Mouse (Mus musculus) heart, postnatal 25 days (tissue): ENCODE measurements around the gene Parg. TPM values are rescaled to one million over a fixed set of nuclear protein-coding genes. Genes with fewer than 3 reads are reported as not detected.

ENCODE experiments used
- DNase-seq: peaks from one replicate; pipeline ENCODE4 v3.0.0; 2022; ENCODE audit warnings: low spot score
- intact Hi-C: fragments of 180-260 bp; cut with DNase I; formaldehyde crosslinking; loops from one replicate; pipeline ENCODE4 v1.15.1; 2025
- total RNA-seq, 2 experiments: library from RNA; stranded (reverse); gene quantifications; 2 replicates each; pipeline ENCODE4 v1.2.3; 2021

Gene Parg
- 10 to 100 TPM; 21.7 to 22.1 TPM for total RNA-seq

DNA sequence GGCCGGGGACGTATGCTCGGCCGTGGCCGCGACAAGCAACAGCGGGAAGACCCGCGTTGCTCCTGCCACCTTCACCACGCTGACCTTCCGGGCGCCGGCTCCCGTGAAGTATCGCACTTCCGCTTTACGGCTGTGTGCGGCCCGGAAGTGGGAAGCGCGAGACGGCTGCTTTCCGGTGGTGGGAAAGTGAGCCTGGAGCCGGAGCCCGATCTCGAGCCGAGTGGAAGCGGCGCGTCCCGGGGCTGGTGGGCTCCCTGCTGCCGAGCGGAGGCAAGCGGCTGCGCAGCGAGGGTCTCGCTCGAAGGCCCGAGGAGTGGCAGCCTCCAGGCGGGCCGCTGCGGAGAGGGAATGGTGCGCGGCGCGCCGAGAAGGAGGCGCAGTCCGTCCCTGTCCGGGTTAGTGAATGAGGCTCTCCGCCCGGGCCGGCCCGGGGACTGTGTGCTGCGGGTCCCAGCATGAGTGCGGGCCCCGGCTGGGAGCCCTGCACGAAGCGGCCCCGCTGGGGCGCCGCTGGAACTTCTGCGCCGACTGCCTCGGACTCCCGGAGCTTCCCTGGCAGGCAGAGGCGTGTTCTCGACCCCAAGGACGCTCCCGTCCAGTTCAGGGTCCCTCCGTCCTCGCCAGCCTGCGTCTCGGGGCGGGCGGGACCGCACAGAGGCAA, at the start of gene Parg, which contains the start of gene Timm23:
Parg (plus strand) TSS at position 159 of the 661 bp plus-strand sequence.
Timm23 (minus strand) TSS at position 108 of the 661 bp plus-strand sequence.
- intact Hi-C loops = no loop called here
- peak; percentile 74 for DNase-seq

DNA sequence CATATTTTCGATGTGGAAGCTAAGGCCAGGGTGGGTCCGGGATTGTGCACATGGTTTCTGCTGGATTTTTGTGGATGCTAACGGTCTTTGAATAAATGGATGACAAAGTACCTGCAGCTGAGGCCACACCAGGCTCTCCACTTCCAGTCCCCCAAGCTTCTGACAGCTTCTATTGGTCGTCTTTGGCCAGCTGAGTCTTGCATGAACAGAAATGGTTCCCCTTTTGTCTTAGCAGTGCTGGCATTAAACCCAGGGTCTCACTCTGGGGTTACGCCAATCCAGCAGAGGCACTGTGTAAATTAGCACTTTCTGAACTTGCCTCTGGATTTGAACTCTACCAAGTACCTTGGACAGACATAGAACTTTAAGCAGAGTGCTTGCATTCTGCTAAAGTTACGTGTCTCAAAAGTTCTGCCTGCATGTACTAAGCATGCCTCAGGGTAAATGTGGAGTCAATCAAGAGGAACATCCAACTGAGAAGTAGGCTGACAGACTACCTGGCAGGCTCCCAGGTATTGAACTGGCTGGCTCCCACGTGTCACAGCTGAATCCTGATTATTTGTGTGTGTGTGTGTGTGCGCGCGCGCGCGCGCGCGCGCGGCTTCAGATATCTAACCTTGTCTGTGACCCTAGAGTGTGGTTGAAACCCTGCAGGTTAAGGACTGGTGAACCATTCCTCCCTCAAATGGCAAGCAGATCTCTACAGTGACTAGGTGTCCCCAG, 49.3 kb upstream of the Parg start:
- intact Hi-C loops = no loop called here

DNA sequence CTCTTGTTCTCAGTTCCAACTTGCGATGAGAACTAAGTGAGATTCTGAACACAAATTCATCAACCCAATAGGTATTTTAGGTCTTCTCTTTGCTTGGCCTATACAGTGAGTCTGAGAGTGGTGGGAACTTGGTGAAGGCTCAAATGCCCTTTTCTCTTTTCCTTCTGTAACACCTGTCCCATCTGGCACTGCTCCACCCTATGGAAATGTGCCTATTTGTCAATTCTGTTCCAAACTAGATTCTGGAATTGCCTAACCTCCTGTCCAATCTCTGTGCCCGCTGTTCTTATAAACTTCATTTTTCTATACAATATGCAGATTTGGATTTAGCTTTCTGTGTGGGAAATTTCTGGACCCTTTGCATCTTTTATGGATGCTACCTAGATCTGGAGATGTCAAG, 48.6 kb upstream of the Parg start:
- intact Hi-C loops = no loop called here
- DNase-seq = no peak

More for the DNA sequence above, 49.3 kb upstream of the Parg start:
- no peak for DNase-seq

DNA sequence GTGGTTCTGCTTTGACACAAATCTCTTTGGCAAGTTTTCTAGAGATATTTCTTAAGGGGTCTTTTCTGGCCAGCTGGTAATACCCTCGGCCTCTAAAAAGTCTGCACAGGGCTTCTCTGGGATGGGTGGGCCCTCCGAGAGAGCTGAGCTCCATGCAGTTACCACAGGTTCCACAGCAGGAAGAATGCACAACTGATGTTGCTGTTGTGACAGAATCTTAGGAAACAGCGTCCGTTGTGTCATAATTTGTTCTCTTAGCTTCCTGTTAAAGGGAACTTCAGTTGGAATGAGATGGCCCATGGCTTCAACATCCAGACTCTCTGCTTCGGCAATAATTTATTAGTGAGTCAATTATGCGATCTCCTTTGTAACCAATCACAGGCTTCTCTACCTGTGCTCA, 47.0 kb upstream of the Parg start:
- no peak for DNase-seq
- intact Hi-C loops = loop anchor here (5.0 kb wide), 1 partner anchor 67 kb away; the partner anchor contains the start of genes Dph3 and Oxnad1

DNA sequence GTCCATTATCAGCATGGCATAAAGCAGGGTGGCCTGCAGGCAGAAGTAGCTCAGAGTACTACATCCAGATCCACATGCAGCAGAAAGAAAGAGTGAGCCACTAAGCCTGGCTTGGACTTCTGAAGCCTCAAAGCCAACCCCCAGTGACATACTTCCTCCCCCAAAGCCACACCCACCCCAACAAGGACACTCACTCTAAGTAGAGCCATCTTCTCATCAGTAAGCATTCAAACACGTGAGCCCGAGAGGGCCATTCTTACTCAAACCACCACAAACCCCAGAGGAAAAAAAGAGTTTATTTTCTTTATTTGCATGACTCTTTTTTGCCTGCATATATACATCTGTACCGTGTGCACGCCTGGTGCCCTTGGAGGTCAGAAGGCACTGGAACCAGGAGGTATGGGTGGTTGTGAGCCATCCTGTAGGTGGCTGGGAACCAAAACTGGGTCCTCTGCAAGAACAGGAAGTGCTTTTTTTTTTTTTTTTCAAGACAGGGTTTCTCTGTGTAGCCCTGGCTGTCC, 42.5 kb upstream of the Parg start:
- intact Hi-C loops = loop anchor here (5.0 kb wide), 1 partner anchor 72 kb away; the partner anchor contains the start of genes Dph3 and Oxnad1
- no peak for DNase-seq

DNA sequence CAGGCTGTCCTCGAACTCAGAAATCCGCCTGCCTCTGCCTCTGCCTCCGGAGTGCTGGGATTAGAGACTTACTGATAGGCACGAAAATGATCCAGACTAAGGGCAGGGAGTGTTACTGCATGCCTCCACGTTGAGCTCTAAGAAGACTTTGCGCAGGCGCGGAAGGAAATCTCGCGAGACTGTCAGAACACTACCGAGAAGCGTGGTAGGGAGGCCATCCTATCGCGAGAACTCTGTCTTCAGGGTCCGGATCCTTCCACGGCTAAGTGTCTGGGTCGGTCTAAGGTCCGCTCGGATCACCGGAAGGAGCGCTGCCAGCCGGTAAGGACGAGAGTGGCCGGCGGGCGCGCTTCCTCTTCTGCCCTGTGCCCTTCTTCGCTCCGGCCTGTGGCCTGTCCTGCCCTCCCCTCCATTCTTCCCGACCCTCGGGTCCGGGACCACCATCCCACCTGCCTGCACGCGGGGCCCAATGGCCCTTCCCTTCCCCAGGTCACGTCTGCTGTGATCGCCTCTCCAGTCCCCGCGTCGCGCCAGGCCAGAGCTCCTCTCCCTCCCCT, 42.0 kb upstream of the Parg start, which contains the start of gene Ncoa4:
Ncoa4 (plus strand) TSS at position 176 of the 557 bp plus-strand sequence.
- intact Hi-C loops = loop anchor here (5.0 kb wide), 1 partner anchor 72 kb away; the partner anchor contains the start of genes Dph3 and Oxnad1
- DNase-seq = peak; percentile 96

DNA sequence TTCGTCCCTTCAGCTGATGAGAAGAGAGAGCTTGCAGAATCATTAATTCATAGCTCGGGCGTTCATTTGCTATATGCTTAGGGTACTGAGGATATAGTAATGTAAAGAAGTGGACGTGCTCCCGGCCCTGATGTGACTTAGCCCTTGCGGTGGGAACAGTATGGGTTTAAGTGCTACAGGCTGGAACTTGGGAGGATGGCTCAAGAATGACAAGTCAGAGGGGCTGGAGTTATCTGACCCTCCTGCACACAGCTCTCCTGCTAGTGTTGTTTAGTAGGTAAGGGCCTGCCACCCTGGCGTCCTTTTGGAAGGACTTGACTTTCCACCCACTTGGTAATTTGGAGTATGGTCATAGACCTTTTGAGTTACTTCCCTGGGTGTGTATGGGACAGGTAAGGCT, 41.2 kb upstream of the Parg start:
- intact Hi-C loops = no loop called here
- DNase-seq = no peak

DNA sequence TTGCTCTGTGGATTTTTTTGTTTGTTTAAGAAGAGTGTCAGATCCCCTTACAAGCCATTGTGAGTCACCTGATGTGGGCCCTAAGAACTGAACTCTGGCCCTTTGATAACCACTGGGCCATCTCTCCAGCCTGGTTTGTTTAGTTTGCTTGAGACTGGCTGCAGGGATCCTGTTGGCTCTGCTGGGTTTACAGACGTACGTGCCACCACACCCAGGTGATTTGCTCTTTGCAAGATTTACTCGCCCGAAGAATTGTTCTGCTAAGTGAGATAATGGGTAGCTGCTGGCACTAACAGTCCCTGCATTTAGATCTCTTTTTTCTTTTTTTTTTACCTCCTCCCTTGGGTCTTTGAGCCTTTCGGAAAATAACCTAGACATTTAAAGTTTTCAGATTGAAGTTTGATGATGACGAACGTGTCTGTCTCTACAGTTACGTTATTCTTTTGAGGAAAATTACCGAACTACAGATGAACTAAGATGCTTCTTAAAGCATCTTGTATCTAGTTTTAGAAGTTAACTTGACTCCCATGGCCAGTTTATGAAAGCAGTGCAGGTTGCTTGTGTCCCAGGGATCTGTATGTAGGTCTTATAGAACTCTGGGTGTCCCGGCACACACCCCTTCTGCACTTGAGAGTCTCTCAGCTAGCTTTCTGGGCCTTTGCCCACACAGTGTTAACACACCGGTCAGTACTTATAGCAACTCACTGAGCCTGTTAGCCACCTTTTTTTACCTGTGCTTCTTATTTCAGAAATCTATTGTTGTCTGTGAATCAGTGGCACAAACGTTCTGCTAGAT, 40.5 kb upstream of the Parg start:
- no peak for DNase-seq
- intact Hi-C loops = no loop called here

DNA sequence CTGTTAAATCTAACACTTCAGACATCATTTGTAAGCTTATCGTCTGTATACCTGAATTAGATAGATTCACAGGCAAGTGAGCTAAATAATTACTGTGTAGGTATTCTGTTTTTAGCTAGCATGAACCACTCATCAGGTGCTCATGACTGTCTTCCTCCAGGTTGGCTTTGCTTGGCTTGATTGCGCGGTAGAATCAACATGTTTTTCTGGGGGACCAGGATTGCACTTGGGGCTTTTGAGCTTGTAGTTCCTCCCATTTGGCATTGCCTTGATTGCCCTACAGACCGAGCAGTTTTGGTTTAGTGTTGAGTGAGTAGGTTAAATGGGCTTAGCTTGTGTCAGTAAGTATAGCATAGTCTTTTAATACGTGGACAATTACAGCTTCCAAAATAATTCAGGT, 39.5 kb upstream of the Parg start:
- no peak for DNase-seq
- intact Hi-C loops = no loop called here

DNA sequence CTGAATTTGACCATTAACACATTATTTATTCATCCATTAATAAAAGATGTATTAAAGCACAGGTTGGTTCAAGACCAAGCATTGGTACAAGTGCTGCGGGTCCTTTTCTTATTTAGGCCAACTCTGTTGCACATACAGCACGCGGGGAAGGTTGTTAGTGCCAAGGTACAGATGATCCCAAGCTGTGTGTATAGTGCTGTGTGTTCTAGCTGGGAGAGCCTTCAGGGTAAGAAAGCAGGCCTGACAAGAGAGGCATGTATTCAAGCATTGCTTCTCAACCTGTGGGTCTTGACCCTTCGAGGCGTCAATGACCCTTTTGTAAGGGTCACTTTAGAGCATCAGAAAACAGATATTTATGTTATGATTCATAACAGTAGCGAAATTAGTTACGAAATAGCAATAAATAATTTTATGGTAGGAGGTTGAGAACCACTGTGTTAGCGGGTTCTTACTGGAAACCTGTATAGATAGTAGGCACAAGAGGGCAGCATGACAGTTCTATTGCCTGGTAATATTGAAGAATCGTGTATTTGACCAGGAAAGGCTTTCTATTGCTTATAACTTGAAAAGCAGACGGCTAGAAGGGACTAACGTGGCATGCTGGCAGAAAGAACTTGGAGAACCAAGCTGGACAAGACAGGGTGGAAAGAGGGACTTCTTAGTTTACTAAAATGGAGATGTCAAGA, 38.4 kb upstream of the Parg start:
- no peak for DNase-seq
- intact Hi-C loops = no loop called here

DNA sequence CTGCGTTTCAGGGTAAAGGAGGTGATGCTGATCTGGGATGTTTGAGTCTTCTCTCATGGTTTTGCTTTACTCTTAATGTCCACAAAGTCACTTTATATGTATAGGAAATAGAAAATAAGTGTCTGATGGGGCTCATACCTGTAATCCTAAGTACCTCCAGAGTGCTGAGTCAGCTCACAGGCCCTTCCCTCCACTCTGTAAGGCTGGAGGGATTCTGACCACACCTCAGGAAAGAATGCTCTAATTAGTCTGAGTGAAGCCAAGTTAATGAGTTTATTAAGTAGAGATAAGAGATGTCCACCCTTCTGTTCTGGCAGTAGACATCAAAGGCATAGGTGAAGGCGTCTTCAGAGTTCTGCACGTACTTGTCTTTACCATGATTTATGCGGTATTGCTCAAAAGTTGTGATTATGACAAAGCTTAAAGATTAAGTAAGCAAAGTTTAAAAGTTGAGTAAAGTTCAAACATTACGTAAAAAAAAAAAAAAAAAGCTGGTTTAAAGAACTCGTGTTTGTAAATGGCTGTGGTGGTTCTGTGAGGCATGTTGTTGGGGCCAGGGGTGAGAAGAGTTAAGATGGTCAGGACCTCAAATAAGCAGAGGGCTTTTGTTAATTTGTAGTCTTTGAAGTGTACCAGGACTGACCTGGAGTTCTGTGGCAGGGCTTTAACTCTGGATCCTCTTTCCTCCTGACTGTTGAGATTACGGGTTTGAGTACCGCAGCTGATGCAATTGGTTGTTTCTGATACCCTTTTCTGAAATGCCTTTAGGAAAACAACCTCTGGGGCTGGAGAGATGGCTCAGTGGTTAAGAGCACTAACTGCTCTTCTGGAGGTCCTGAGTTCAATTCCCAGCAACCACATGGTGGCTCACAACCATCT, 37.3 kb upstream of the Parg start:
- no peak for DNase-seq
- intact Hi-C loops = no loop called here

DNA sequence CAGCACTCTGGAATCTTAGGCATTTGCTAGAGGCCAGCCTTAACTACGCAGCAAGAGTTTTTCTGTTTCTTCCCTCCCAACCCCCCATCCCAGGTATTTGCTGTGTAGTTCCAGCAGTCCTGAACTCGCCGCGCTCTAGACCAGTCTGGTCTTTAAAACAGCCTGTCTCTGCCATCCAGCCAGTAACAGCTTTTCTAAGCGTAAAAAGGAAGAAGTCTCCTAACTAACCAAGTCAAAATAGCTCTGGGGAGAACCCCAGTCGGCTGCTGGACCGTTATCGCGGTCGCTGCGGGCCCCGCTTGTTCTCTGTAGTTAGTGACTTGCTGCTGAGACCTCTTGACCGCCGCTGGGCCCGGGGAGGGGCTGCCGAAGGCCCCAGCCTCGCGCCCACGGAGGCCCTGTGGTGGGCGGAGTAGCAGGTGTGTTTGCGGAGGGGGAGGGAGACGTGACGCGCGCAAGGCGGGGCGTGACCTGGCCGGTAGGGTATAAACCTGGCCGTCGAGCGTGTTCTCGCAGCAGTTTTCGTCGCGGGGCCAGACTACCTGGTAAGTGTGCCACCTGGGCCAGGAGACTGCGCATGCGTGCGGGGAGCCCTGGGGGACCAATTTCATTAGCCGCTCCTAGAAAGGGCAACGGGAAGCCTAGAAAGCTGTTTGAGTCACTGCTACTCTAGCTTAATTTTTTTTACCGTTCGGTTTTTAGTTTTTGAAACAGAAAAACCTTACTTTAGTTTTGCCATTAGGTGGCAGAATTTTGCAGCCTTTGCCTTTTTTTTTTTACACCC, 36.3 kb upstream of the Parg start:
- intact Hi-C loops = no loop called here
- DNase-seq = peak; percentile 47

DNA sequence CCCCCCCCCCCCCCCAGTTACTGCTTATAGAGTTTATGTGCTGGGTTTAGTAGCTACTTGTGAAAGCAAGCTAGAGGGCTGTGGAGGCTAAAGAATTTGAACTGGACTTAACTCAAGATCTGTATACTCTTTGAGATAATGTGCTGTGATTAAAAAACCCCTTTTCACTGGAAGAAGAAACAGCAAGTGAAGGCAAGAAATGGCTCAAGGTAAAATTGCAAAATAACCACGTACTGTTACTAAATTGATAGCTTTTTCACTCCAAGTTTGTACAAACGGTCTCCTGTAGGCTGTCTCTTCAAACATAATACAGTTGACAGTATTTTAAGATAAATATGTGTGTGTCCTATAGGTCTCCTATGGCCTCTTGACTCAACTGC, 35.7 kb upstream of the Parg start:
- no peak for DNase-seq
- intact Hi-C loops = no loop called here

DNA sequence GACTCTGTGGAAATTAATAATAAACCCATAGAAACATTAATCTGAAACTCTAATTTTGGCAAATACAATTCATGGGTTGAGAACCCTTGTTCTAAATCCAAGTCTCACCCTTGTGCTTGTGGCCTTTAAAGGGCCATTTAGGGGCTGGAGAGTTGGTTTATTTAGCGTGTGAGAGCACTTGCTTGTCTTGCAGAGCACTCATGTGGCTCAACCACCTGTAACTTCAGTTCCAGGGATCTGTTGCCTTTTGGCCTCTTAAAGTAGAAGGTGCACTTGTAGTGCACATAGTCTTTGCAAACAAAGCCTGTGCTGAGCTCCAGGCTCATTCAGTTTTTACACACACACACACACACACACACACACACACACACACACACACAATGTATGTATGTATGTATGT, 34.9 kb upstream of the Parg start:
- intact Hi-C loops = no loop called here
- DNase-seq = no peak

DNA sequence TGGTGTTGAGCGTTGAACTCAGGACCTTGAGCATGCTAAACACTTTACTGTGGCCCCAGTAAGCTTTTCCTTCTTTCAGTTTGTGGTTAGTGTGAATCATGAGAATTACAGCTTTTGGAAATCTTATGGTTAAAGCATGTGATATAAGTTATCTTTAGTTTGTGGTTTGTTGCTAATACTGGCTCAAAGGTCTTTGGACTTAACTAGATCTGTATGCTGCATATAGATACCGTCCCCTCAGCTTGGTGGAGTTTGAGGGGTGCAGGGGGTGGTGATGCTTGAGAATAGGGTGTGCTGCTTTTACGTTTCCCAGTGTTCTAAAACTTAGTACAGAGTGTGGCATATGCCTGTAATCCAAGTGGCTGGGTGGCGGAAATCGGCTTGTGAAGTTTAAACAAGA, 34.4 kb upstream of the Parg start:
- intact Hi-C loops = no loop called here

DNA sequence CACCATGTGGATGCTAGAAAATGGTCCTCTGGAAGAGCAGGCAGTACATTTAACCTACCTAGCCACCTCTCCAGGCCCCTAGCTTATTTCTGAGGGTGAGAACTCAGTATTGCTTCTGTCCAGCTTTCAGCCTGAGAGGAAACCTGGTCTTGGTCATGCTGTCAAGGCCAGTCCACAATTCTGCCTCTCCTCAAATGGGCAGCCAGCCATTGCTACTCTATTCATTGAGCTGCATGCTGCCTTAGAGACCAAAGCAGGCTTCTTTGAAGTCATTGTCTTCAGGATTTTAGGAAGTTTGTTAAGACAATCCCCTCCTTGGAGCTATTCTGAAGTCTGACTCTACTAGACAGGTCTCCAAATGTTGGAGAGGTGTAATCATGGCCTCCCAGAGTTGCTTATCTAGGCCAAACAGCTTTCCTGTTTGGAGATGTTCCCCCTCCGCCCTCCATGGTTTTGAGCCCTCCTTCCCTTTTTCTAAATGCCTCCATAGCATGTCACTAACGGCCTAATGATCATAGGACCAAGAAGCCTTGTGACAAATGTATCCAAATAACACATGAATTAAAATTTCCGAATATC, 33.0 kb upstream of the Parg start:
- intact Hi-C loops = no loop called here
- no peak for DNase-seq

More for the DNA sequence above, 34.4 kb upstream of the Parg start:
- no peak for DNase-seq

DNA sequence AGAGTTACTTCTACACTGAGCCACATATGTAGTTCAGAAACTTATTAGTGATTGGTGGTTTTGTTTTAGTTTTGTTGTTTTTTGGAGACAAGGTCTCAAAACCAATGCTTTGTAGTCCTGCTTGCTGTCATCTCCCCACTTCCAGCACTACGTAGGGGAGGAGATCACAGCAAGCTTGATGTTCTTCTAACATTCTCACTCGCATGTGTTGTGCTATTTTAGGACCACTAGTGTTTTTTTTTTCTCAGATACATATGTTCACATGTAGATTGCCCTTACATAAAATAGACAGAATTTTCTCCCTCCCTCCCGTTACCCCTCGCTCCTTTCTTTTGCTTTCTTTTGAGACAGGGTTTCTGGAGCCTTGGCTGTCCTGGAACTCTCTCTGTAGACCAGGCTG, 31.6 kb upstream of the Parg start:
- DNase-seq = no peak
- intact Hi-C loops = no loop called here
